Mouse (Mus musculus): ENCODE data around the gene Bco2. TPM values are rescaled to one million over a fixed set of nuclear protein-coding genes. Genes with fewer than 3 reads are reported as not detected.

The Bco2 gene
- total and polyA plus RNA-seq, 3 experiments = 0.07 TPM; not detected in 2

GRCm38 (mm10) chr9:50502949-50503348, 52.0 kb downstream of the Bco2 start:
- Histone ChIP-seq H3K79me2 (ENCODE audit: control insufficient read depth, insufficient read depth, low read length, poor library complexity) (no peaks in the 10 kb centered on the region), H3K4me1 (ENCODE audit: control insufficient read depth in 1 of 2, insufficient read depth in 2 of 2, low read length in 2 of 2) (peaks cover 0 to 15% of the 10 kb centered on the region in 2 experiments; a peak in 2 of 4 replicates), H3K9ac (ENCODE audit: control insufficient read depth, low read depth, low read length, poor library complexity, severe bottlenecking) (no peak overlapping the region), H3K27ac (ENCODE audit: control insufficient read depth, low read depth, low read length) (no peak overlapping the region), H3K4me3 (ENCODE audit: control insufficient read depth in 1 of 2, insufficient read depth in 1 of 2, low read depth in 2 of 2, low read length in 2 of 2) (no peak overlapping the region), H3K36me3 (ENCODE audit: control insufficient read depth in 1 of 2, insufficient read depth in 2 of 2, low read length in 2 of 2) (no peaks in the 10 kb centered on the region), H3K27me3 (ENCODE audit: control insufficient read depth in 1 of 2, insufficient read depth in 2 of 2, low read length in 2 of 2) (peaks cover 0 to 2% of the 10 kb centered on the region in 2 experiments; a peak in 2 of 4 replicates), H3K9me3 (replicated peaks; ENCODE audit: insufficient read depth, low read length) (no peaks in the 10 kb centered on the region)
- TF ChIP-seq ZNF384 (IDR thresholded peaks at IDR 0.05; ENCODE audit: low read depth, low read length) = 0 out of 2 replicates have a peak, but pooled peaks have one; percentile 9
- no peak for TF ChIP-seq MYC (IDR thresholded peaks at IDR 0.05; ENCODE audit: low read depth, low read length)
- TF ChIP-seq RCOR1 (IDR thresholded peaks at IDR 0.05; ENCODE audit: low read depth, low read length) = no peak
- no peak for TF ChIP-seq POLR2AphosphoS5 (IDR thresholded peaks at IDR 0.05; ENCODE audit: borderline replicate concordance, low read depth, low read length)
- DNase-seq (ENCODE audit: low read depth, low spot score) = no peak

DNA sequence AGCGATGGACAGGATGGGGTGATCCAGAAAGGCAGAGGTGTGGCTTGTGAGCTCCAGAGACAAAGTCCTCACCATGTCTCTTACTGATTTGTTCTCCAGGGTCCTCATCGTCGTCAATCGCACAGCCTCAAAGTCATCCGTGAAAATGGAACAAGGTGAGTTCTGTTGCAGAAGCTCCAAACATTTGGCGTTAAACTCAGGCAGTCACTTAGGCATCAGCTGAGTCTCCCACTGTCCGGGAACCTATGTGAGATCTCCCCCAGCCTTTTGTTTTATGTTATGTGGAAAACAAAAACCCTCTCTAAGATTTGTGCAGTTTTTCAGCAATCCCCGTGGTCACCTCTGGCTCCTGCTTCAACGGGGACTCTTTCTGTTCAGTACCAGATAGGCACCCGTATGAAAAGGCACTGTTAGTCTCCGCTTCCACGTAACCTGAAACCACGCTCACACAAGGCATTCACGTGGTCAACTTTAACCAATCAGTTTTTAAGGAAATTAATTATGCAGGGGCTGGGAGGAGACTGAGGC, 53.9 kb downstream of the Bco2 start:
- Histone ChIP-seq H3K27ac (ENCODE audit: control insufficient read depth, low read depth, low read length) (peak overlapping the region; percentile 33; the same call in 1 of the 2 replicates), H3K4me1 (ENCODE audit: control insufficient read depth in 1 of 2, insufficient read depth in 2 of 2, low read length in 2 of 2) (peaks cover 2 to 24% of the 10 kb centered on the region in 2 experiments; a peak in 3 of 4 replicates), H3K4me3 (ENCODE audit: control insufficient read depth in 1 of 2, insufficient read depth in 1 of 2, low read depth in 2 of 2, low read length in 2 of 2) (peak overlapping the region; percentile 59 to 72), H3K9me3 (replicated peaks; ENCODE audit: insufficient read depth, low read length) (no peaks in the 10 kb centered on the region), H3K79me2 (ENCODE audit: control insufficient read depth, insufficient read depth, low read length, poor library complexity) (no peaks in the 10 kb centered on the region), H3K36me3 (ENCODE audit: control insufficient read depth in 1 of 2, insufficient read depth in 2 of 2, low read length in 2 of 2) (peaks cover 0 to 3% of the 10 kb centered on the region in 2 experiments; a peak in 1 of 4 replicates), H3K27me3 (ENCODE audit: control insufficient read depth in 1 of 2, insufficient read depth in 2 of 2, low read length in 2 of 2) (no peaks in the 10 kb centered on the region), H3K9ac (ENCODE audit: control insufficient read depth, low read depth, low read length, poor library complexity, severe bottlenecking) (peak overlapping the region; percentile 55)
- peak; percentile 93 for DNase-seq (ENCODE audit: low read depth, low spot score)
- TF ChIP-seq USF2 (IDR thresholded peaks at IDR 0.05; ENCODE audit: borderline replicate concordance in 1 of 2, insufficient read depth in 1 of 2, low read depth in 1 of 2, low read length in 2 of 2) = peak; percentile 37 to 91; a peak in 3 of 4 replicates
- TF ChIP-seq MAX (IDR thresholded peaks at IDR 0.05; ENCODE audit: low read length) = peak; percentile 76; the same call in 1 of the 2 replicates
- 0 out of 2 replicates have a peak, but pooled peaks have one; percentile 15 for TF ChIP-seq GATA1 (IDR thresholded peaks at IDR 0.05; ENCODE audit: low read depth, low read length)
- peak; percentile 79 for TF ChIP-seq TBP (IDR thresholded peaks at IDR 0.05; ENCODE audit: low read depth, low read length)
- no peak for TF ChIP-seq CHD2 (IDR thresholded peaks at IDR 0.05; ENCODE audit: low read length)
- TF ChIP-seq POLR2A (IDR thresholded peaks at IDR 0.05; ENCODE audit: control insufficient read depth in 1 of 2, insufficient read depth in 1 of 2, low read depth in 1 of 2, low read length in 2 of 2, poor library complexity in 1 of 2) = peak; percentile 53 to 75; a peak in 3 of 4 replicates
- TF ChIP-seq SIN3A (IDR thresholded peaks at IDR 0.05; ENCODE audit: low read length) = peak; percentile 52; the same call in 1 of the 2 replicates
- TF ChIP-seq NELFE (IDR thresholded peaks at IDR 0.05; ENCODE audit: low read depth, low read length) = peak; percentile 46; the same call in 1 of the 2 replicates
- TF ChIP-seq ZMIZ1 (IDR thresholded peaks at IDR 0.05; ENCODE audit: low read depth, low read length) = 0 out of 2 replicates have a peak, but pooled peaks have one; percentile 47
- TF ChIP-seq GABPA (IDR thresholded peaks at IDR 0.05; ENCODE audit: low read depth, low read length) = no peak
- peak; percentile 97 for TF ChIP-seq USF1 (IDR thresholded peaks at IDR 0.05; ENCODE audit: low read depth, low read length)
- TF ChIP-seq POLR2AphosphoS2 (IDR thresholded peaks at IDR 0.05; ENCODE audit: low read length) = no peak

Data from MEL (cell line).